Mouse (Mus musculus) MEL (cell line): Measurements from ENCODE around the gene Insm1. TPM values are rescaled to one million over a fixed set of nuclear protein-coding genes. Genes with fewer than 3 reads are reported as not detected.

Experiments used
- DNase-seq: peaks from one replicate; pipeline ENCODE4 v3.0.0; 2011; ENCODE audit warnings: low read depth, low spot score
- H3K27ac ChIP-seq: 2 replicates; pipeline ENCODE4 v1.5.1; 2012; ENCODE audit warnings: low read depth, mild to moderate bottlenecking, control low read depth, low read length, moderate library complexity; ENCODE audit not compliant: control insufficient read depth
- H3K27me3 ChIP-seq, 2 experiments: fragments of 150-350 bp in 1 of 2; sonication (generic) in 1 of 2; 2 replicates each; pipeline ENCODE4 v1.6.1; 2012; ENCODE audit warnings: low read length in 2 of 2, mild to moderate bottlenecking in 2 of 2, improper control_type of control experiment in 1 of 2, moderate library complexity in 1 of 2; ENCODE audit not compliant: insufficient read depth in 2 of 2, control insufficient read depth in 1 of 2
- H3K36me3 ChIP-seq, 2 experiments: 2 replicates each; pipeline ENCODE4 v1.6.1; 2012 to 2014; ENCODE audit warnings: low read length in 2 of 2, improper control_type of control experiment in 1 of 2, inconsistent platforms in 1 of 2, mild to moderate bottlenecking in 1 of 2; ENCODE audit not compliant: insufficient read depth in 2 of 2, control insufficient read depth in 1 of 2
- H3K4me1 ChIP-seq, 2 experiments: fragments of 150-350 bp in 1 of 2; sonication (generic) in 1 of 2; 2 replicates each; pipeline ENCODE4 v1.6.1; 2012; ENCODE audit warnings: low read length in 2 of 2, improper control_type of control experiment in 1 of 2, mild to moderate bottlenecking in 1 of 2; ENCODE audit not compliant: insufficient read depth in 2 of 2, control insufficient read depth in 1 of 2
- H3K4me3 ChIP-seq, 2 experiments: fragments of 150-350 bp in 1 of 2; sonication (generic) in 1 of 2; 2 replicates each; pipeline ENCODE4 v1.5.1; 2012; ENCODE audit warnings: low read depth in 2 of 2, low read length in 2 of 2, mild to moderate bottlenecking in 2 of 2, moderate library complexity in 2 of 2, control low read depth in 1 of 2, improper control_type of control experiment in 1 of 2; ENCODE audit not compliant: control insufficient read depth in 1 of 2, insufficient read depth in 1 of 2
- H3K79me2 ChIP-seq: 2 replicates; pipeline ENCODE4 v1.6.1; 2012; ENCODE audit warnings: mild to moderate bottlenecking, low read length, moderate library complexity; ENCODE audit not compliant: control insufficient read depth, poor library complexity, insufficient read depth
- H3K9ac ChIP-seq: 2 replicates; pipeline ENCODE4 v1.6.1; 2012; ENCODE audit warnings: low read depth, mild to moderate bottlenecking, control low read depth, low read length, moderate library complexity; ENCODE audit not compliant: control insufficient read depth, poor library complexity, severe bottlenecking
- H3K9me3 ChIP-seq: fragments of 150-350 bp; sonication (generic); replicated peaks from 2 replicates; pipeline ENCODE4 v1.6.1; 2012; ENCODE audit warnings: mild to moderate bottlenecking, low read length, improper control_type of control experiment, moderate library complexity; ENCODE audit not compliant: insufficient read depth
- BHLHE40 ChIP-seq: IDR thresholded peaks from 2 replicates; pipeline ENCODE4 v1.6.1; 2012; ENCODE audit warnings: low read depth, mild to moderate bottlenecking, inconsistent platforms, low read length, improper control_type of control experiment, borderline replicate concordance
- EP300 ChIP-seq, 2 experiments: IDR thresholded peaks; 2 replicates each; pipeline ENCODE4 v1.6.1; 2011; ENCODE audit warnings: improper control_type of control experiment in 2 of 2, low read length in 2 of 2, low read depth in 1 of 2, mild to moderate bottlenecking in 1 of 2
- ETS1 ChIP-seq: IDR thresholded peaks from 2 replicates; pipeline ENCODE4 v1.6.1; 2012; ENCODE audit warnings: low read depth, mild to moderate bottlenecking, inconsistent platforms, low read length, improper control_type of control experiment, moderate library complexity
- GABPA ChIP-seq: IDR thresholded peaks from 2 replicates; pipeline ENCODE4 v1.6.1; 2012; ENCODE audit warnings: low read depth, mild to moderate bottlenecking, inconsistent platforms, low read length, improper control_type of control experiment, moderate library complexity
- GATA1 ChIP-seq: IDR thresholded peaks from 2 replicates; pipeline ENCODE4 v1.6.1; 2011; ENCODE audit warnings: low read depth, low read length, improper control_type of control experiment
- HCFC1 ChIP-seq: IDR thresholded peaks from 2 replicates; pipeline ENCODE4 v1.6.1; 2012; ENCODE audit warnings: low read depth, mild to moderate bottlenecking, inconsistent platforms, low read length, improper control_type of control experiment, moderate library complexity
- JUND ChIP-seq: IDR thresholded peaks from 2 replicates; pipeline ENCODE4 v1.6.1; 2011; ENCODE audit warnings: low read depth, mild to moderate bottlenecking, improper control_type of control experiment, low read length
- KAT2A ChIP-seq: conservative IDR thresholded peaks from 2 replicates; pipeline ENCODE4 v1.6.1; 2012; ENCODE audit warnings: low read depth, low read length, improper control_type of control experiment, inconsistent platforms
- MYC ChIP-seq: IDR thresholded peaks from 2 replicates; pipeline ENCODE4 v1.6.1; 2011; ENCODE audit warnings: low read depth, mild to moderate bottlenecking, low read length, improper control_type of control experiment, moderate library complexity
- POLR2AphosphoS2 ChIP-seq: IDR thresholded peaks from 2 replicates; pipeline ENCODE4 v1.6.1; 2011; ENCODE audit warnings: low read length, improper control_type of control experiment
- RCOR1 ChIP-seq: IDR thresholded peaks from 2 replicates; pipeline ENCODE4 v1.6.1; 2012; ENCODE audit warnings: low read depth, mild to moderate bottlenecking, inconsistent platforms, low read length, improper control_type of control experiment
- SIN3A ChIP-seq: IDR thresholded peaks from 2 replicates; pipeline ENCODE4 v1.6.1; 2012; ENCODE audit warnings: low read length, improper control_type of control experiment, inconsistent platforms
- SMC3 ChIP-seq: IDR thresholded peaks from 2 replicates; pipeline ENCODE4 v1.6.1; 2011; ENCODE audit warnings: low read depth, low read length, improper control_type of control experiment
- TAL1 ChIP-seq: IDR thresholded peaks from 2 replicates; pipeline ENCODE4 v1.6.1; 2012; ENCODE audit warnings: mild to moderate bottlenecking, inconsistent platforms, low read length, moderate library complexity, mixed read lengths
- TCF12 ChIP-seq: IDR thresholded peaks from 2 replicates; pipeline ENCODE4 v1.6.1; 2014; ENCODE audit warnings: low read depth, mild to moderate bottlenecking, inconsistent platforms, low read length, improper control_type of control experiment, moderate library complexity
- USF2 ChIP-seq, 2 experiments: IDR thresholded peaks; 2 replicates each; pipeline ENCODE4 v1.6.1; 2011 to 2012; ENCODE audit warnings: improper control_type of control experiment in 2 of 2, low read length in 2 of 2, borderline replicate concordance in 1 of 2, inconsistent platforms in 1 of 2, low read depth in 1 of 2, mild to moderate bottlenecking in 1 of 2; ENCODE audit not compliant: insufficient read depth in 1 of 2
- ZC3H11A ChIP-seq: IDR thresholded peaks from 2 replicates; pipeline ENCODE4 v1.6.1; 2012; ENCODE audit warnings: low read depth, mild to moderate bottlenecking, inconsistent platforms, low read length, improper control_type of control experiment
- ZKSCAN1 ChIP-seq: IDR thresholded peaks from 2 replicates; pipeline ENCODE4 v1.6.1; 2012; ENCODE audit warnings: low read depth, mild to moderate bottlenecking, inconsistent platforms, low read length, improper control_type of control experiment, moderate library complexity
- ZMIZ1 ChIP-seq: IDR thresholded peaks from 2 replicates; pipeline ENCODE4 v1.6.1; 2012; ENCODE audit warnings: low read depth, mild to moderate bottlenecking, inconsistent platforms, low read length, improper control_type of control experiment, moderate library complexity
- polyA plus RNA-seq, 2 experiments: library from polyadenylated mRNA; stranded (reverse) in 1 of 2; unstranded in 1 of 2; fragments of >175 nt in 1 of 2; fragments of >200 nt in 1 of 2; gene quantifications; 2 replicates each; pipeline versions ENCODE4 v1.2.1 to v1.2.4; 2012; ENCODE audit warnings: low replicate concordance in 2 of 2, low read depth in 1 of 2; ENCODE audit not compliant: insufficient read length in 2 of 2, insufficient read depth in 1 of 2, missing spikeins in 1 of 2
- total RNA-seq: library from RNA; depleted of rRNA; stranded (reverse); fragments of 300-350 nt; gene quantifications from 2 replicates; pipeline ENCODE4 v1.2.3, GENCODE M21; 2012

Gene Insm1
- total and polyA plus RNA-seq, 3 experiments = not detected

DNA sequence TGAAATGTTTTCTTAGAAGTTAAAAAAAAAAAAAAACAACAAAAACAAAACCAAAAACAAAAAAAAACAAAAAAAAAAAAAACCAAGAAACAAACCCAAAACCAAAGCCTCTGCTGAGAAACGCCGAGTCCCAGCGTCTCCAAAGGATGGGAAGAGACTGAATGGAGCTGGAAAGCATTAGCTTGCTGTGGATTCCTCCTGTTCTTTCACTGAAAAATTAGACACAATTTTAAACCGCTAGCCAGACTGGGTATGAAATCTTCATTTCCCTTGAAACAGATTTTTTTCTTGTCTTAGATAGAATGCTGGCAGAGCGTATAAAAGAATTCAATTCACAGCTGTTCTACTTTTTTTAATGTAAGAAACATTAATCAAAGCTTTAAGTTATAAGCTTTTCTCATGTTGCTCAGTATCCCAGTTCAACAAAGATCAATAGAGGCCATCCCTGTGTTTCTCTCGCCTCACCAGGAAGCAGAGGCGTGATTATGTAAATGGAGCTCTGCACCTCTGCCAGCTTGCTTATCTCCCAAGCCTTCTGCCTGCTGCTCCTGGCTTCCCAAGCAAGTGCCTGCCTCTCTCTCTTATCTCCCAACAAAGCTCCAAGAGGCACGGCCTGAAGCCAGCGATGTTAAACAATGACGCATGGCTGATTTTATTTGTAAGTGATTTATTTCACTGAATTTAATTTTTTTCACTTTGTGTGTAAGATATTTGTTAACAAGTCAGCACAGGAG is 37.2 kb downstream of the Insm1 start:
- Histone ChIP-seq H3K36me3 (peaks cover 0 to 5% of the 10 kb centered on the region in 2 experiments; a peak in 2 of 4 replicates), H3K79me2 (no peaks in the 10 kb centered on the region), H3K4me3 (no peak overlapping the region), H3K27ac (no peak overlapping the region), H3K9me3 (no peaks in the 10 kb centered on the region), H3K27me3 (no peaks in the 10 kb centered on the region), H3K4me1 (0 out of 4 replicates have a peak, but pooled peaks cover 3% of the 10 kb centered on the region in 2 experiments), H3K9ac (no peak overlapping the region)
- TF ChIP-seq BHLHE40 (no peak), TCF12 (peak; percentile 68; the same call in 1 of the 2 replicates), HCFC1 (no peak), KAT2A (no peak), SMC3 (no peak), MYC (no peak), TAL1 (peak; percentile 75), ETS1 (peak; percentile 41; the same call in 1 of the 2 replicates), JUND (no peak), RCOR1 (peak; percentile 86), EP300 (IDR thresholded peaks at IDR 0.05; ENCODE audit: low read depth in 1 of 2, low read length in 2 of 2) (peak; percentile 59 to 68), ZMIZ1 (no peak), ZKSCAN1 (no peak), GATA1 (peak; percentile 67)
- peak; percentile 58 for DNase-seq

DNA sequence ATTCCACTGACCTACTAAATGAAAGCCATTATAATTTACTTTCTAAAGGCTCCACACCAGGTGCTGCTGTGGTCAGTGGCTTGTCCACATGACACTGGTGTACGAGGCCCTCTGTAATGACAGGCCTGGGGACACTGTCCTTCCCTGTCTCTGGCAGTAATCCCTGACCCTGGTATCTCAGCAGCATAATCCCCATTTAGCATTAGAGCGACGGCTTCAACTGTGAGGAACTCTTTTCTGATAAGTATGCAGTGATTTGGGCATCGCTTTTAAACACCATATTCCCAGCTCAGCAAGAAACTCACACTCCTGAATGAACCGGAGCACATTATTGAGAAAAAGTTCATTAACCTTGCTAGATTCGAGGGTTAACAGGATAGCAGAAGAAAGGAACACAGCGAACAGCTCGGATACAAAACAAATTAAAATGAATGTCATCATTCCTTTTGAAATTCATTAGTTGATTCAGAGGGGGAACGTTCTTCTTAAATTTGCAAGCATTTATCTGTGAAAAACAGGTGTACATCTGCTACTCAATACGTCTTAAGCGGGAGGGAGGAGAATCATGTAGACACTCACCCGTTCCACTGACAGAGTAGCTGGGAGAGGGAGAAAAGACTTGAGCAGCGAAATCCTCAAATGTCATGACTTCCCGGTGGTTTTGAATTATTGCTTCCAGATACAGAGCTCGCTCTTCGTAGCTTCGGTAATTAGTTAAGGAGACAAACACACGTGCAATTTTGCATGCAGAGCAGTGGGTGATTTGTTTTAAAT is 38.3 kb downstream of the Insm1 start:
- no peak for DNase-seq
- no peak overlapping the region for H3K4me3 ChIP-seq
- TF ChIP-seq ZC3H11A (no peak), KAT2A (no peak), USF2 (IDR thresholded peaks at IDR 0.05; ENCODE audit: borderline replicate concordance in 1 of 2, insufficient read depth in 1 of 2, low read depth in 1 of 2, low read length in 2 of 2) (no peak), SIN3A (no peak), GABPA (no peak), POLR2AphosphoS2 (no peak)
- no peak overlapping the region for H3K27ac ChIP-seq
- H3K27me3 ChIP-seq = no peaks in the 10 kb centered on the region
- H3K4me1 ChIP-seq = peaks cover 5 to 7% of the 10 kb centered on the region in 2 experiments; a peak in 3 of 4 replicates
- H3K9ac ChIP-seq = no peak overlapping the region
- H3K9me3 ChIP-seq = no peaks in the 10 kb centered on the region
- no peaks in the 10 kb centered on the region for H3K79me2 ChIP-seq
- peaks cover 0 to 8% of the 10 kb centered on the region in 2 experiments; a peak in 2 of 4 replicates for H3K36me3 ChIP-seq
